Mouse (Mus musculus) bone marrow macrophage, adult 2 months (primary cell): Measurements from ENCODE around the gene Drg1.
"Not testable (repeated sequence)": the region's sequence is repeated elsewhere in the genome, so short reads cannot be mapped to it uniquely, and the experiment has no call there.

Source experiments
- CTCF ChIP-seq: IDR thresholded peaks from 2 replicates; pipeline ENCODE4 v1.5.1; 2012; ENCODE audit warnings: low read depth, mild to moderate bottlenecking, low read length, moderate library complexity
- POLR2A ChIP-seq: IDR thresholded peaks from 2 replicates; pipeline ENCODE4 v1.6.1; 2012; ENCODE audit warnings: mild to moderate bottlenecking, low read depth, low read length, borderline replicate concordance

GRCm38 (mm10) chr11:3181250-3181649, 85.0 kb downstream of the Drg1 start:
- TF ChIP-seq CTCF, POLR2A: not testable (repeated sequence)
